Mouse (Mus musculus) left cerebral cortex, adult 11 months (tissue): ENCODE data around the gene Mrpl27.
"Not testable (repeated sequence)": the region's sequence is repeated elsewhere in the genome, so short reads cannot be mapped to it uniquely, and the experiment has no call there.

ENCODE experiments used
- DNase-seq: peaks from one replicate; pipeline ENCODE4 v3.0.0; 2022; ENCODE audit warnings: low spot score

The Mrpl27 gene

DNA sequence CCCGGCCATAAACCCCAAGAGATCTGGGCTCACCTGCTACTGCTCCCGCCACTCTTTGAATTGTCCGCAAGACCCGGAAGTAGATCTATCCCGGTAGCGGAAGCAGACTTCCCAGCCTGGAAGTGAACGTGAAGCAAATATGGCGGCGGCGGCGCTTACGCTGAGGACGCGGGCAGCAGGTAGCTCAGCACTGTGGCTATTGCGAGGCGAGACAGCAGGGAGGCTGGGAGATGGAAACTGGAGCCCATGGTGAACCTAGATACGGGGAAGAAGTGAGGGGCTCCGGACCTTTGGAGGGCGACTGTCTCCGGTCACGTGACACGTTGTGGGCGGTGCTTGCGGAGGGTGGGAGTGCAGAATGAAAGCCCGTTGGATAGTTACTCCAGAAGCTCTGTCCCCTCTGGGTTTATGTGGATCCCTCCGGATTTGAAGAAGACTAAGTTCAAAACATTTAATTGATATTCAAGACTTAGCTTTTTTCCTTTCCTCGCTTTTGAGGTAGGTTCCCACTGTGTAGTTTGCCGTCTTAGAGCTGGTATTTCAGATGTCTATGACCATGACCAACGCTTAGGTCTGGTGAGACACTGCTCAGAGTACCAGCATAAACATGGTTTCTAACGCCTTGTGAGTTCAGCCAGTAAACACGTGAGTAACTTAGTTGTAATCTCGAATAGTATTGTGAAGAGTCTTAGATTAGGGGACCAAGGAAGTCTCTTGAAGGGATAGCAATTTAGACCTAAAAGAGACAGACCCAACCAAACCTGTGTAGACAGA lies at the start of gene Mrpl27, which contains the start of gene Eme1:
TSS of gene Mrpl27 (plus strand) at position 105 of the 774 bp plus-strand sequence.
TSS of gene Eme1 (minus strand) at position 302 of the 774 bp plus-strand sequence.
- DNase-seq: peak; percentile 73

DNA sequence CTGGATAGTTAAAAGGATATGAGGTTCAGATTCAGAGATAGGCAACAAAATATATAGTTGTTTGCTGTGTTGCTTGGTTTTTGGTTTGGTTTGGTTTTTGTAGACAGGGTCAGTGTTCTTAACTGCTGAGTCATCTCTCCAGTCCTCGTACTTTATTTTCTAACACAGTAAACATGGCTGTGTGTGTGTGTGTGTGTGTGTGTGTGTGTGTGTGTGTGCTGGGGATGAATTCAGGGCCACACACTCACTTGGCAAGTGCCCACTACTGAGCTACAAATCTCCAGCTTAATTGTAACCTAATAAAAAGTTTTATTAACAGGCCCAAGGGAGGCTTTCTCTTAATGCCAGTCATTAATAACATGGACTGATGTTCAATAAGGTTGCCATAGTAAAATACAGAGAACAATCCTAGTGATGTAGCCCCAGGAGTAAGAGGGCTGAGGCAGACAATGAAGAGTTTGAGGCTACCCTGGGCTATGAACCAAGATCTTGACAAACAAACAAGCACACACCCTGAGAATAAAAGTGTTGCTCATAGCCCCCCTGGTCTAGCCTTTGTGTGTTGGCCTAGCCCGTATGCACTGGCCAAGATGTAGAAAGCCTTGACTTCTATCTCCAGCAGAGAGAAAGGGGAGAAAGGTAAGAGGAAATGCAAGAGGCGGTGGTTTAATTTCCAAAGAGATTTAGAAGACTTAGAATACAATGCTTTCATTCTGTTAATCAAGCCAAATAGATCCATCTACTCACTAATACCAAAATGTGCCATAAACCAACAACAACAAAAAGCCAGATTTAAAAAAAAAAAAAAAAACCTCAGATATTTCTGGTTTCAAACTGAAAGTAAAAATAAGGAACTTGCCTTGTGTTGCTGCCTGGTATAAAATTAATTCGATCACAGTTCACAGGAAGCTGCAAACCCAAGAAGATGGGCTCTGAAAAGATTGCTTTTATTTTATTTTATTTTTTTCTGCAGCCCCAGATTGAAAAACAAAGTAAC lies 42.5 kb upstream of the Mrpl27 start:
- no peak for DNase-seq

DNA sequence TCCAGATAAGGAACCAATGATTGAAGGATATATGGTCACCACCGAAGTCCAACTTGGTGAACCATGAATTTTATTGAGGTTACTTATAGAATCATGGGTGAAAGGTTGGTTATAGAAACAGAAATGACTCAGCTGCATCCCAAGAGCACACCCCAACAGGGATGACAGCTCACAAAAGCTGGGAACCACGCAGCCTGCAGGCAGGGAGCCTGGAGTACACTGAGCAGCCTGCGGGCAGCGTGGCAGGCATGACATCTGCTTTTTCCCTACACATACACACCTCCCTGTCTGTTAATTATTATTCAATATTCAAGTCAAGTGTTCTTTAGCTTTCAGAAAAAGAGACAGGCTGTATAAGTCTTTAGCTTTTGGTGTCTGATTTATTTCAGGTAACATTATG lies 39.0 kb upstream of the Mrpl27 start:
- DNase-seq: no peak

DNA sequence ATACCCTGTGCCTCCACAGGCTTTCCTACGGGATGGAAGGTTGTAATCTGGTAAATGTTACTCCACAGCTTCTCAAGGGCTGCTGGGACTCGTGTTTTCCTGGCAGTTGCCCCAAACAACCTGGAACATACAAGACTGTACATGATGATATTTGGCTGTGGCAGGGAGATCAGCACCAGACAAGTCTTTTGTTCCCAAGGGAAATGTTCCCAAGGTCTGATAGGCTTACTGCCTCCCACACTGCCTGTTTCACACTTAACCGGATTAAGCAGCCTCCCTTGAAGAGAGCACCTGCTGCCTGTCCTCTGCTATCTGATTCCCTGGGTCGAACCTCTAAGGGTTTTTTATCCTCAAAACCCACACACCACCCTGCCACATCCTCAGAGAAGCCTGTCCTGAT lies 38.1 kb upstream of the Mrpl27 start:
- no peak for DNase-seq

DNA sequence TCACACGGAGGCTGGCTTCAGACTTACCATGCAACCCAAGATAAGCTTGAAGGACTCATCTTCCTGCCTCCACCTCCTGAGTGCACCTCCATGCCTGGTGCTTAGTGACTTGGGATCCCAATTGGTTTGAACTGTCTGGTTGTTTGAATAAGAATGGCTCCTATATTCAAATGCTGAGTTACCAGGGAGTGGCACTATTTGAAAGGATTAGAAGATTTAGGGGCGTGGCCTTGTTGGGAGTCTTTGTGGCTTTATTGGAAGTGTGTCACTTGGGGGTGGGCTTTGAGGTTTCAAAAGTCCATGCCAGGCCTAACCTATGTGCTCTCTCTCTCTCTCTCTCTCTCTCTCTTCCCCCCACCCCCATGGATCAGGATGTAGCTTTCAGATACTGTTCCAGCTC lies 35.9 kb upstream of the Mrpl27 start:
- no peak for DNase-seq

DNA sequence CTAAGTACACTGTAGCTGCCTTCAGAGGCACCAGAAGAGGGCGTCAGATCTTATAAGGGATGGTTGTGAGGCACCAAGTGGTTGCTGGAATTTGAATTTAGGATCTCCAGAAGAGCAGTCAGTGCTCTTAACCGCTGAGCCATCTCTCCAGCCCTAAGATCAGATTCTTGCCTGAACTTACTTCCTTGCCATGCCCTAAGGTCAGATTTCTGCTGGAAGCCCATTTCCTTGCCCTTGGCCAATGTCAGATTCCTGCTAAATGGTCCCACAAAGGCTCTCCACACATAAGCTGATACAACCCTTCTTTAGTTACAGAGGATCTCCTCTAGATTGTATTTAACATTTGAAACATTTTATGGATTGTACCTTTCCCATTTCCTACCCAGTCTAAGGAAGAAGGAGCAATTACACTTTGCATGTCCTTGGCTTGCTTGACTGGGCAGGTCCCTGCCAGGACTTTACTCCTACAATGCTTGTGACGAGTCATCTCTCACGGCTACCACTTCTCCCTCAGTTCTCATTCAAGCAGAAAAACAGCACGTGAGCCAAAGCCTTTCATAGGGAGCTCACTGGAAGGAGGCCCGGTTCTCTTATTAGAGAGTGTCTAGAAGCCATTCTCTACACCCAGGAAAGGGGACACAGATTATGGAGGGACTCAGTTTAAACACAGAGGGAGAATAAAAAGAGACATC lies 32.7 kb upstream of the Mrpl27 start:
- no peak for DNase-seq

DNA sequence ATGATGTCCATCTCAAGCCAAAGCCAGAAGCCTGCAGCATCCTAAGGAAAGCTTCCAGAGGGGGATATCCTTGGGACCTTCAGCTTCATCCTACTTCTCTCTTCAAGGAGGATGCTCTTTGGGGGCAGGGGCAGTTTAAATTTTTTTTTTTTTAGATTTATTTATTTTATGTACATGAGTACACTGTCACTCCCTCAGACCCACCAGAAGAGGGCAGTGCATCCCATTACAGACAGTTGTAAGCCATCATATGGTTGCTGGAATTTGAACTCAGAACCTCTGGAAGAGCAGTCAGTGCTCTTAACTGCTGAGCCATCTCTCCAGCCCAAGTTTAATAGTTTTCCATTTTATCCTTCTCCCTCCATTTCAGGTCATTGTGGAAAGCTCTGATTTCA lies 32.1 kb upstream of the Mrpl27 start:
- no peak for DNase-seq

DNA sequence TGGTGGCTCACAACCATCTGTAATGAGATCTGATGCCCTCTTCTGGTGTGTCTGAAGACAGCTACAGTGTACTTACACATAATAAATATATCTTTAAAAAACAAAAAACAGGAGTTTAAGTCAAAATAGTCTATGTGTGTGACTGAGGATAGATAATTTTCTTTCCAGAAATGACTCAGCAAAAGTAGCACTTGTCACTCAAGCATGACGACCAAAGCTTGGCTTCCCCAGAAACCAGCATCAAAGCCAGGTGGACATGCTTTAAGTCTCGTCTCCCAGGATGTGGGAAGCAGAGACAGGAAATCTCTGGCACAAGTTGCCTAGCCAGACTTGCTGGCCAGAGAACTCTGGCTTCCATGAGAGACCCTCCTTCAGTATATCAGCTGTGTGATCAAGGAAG lies 31.4 kb upstream of the Mrpl27 start:
- no peak for DNase-seq

DNA sequence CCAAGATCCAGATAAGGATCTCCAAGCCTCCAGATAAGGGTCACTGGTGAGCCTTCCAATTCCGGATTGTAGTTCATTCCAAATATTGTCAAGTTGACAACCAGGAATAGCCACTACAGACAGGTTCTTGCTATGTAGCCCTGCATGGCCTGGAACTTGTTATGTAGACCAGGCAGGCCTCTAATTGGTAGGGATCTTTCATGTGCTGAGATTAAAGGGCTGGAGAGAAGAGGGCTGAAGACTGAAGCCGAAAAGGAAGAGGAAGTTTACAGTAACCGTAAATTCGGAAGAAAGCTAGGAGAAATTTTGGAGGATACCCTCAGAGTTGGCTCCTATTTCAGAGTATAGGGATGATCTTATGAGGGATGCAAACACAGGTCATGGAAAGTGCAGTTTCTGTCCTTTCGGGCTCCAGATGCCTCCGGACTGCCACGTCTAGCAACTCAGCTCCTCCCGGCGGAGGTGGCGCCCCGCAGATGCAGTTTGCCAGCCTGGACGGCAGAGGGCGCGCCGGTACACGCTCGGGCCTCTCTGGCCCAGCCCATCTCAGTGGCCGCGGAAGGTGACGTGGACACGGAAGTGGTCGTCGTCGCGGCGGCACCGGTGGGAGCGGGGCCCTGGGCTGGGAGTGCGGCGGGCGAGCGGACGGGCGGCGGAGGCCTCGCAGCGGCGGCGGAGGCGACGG lies 24.2 kb upstream of the Mrpl27 start, which contains the start of gene Lrrc59:
TSS of gene Lrrc59 (plus strand) at position 569 of the 685 bp plus-strand sequence.
- peak; percentile 91 for DNase-seq

DNA sequence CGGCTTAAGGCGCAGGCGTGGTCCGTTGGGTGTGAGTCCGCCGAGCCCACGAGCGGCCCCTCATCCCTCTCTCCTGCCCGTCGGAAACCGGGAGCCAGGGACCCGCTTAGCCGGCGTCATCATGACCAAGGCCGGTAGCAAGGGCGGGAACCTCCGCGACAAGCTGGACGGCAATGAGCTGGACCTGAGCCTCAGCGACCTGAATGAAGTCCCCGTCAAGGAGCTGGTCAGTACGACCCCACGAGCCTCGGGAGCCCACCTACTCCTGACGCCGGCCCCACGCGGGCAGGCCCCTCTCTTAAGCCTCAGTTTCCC lies 23.7 kb upstream of the Mrpl27 start:
- DNase-seq: no peak

DNA sequence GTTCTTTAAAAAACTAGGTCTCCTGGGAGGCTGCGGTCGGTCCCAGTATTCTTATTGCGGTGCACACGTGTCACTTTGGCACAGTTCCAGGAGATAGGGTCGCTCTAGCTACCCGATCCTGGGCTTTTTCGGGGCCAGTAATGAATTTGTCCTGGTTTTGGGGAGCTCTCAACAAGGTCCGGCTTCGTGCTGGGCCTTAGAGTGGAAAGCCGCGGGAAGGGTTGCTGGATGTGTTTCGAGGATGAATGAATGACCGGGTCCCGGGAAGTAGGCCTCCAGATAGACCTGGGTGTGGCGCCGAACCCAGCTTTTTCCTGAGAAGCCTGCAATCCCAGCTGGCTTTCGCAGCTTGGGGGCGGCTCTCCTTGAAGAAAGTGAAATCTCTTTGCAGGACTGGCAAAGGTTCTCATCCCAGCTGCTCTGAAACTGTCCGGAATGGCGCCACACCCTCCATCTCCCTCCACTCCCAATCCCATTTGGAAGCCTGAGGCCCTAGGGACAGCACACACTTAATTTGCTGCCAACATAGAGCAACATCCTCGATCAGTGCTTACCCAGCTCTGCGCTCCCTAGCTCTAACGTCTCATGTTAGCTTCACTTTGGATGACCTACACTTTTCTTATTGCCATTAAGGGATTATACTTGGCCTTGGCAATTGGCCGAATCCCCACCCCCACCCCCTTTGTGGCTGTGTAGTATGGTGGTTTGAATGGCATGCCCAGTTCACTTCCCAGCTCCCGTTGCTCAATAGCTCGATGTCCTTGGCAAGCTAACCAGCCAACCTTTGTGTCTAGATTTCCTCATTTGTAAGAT lies 23.2 kb upstream of the Mrpl27 start:
- no peak for DNase-seq

DNA sequence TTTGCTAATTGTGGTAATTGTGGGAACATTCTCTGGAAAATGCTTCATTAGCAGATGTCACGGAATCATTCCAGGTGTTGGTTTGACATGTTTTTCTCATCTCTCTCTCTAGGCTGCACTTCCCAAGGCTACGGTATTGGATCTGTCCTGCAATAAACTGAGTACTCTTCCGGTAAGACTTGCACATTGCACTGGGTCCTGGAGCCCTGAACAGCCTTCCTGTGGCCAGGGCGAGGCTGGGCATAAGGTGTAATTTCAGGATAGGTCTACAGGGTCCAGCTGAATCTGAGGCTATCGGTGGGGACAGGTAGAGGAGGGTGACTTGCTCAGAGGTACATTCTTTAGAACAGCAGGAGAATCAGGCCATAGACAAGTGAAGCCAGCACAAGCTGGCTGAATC lies 21.6 kb upstream of the Mrpl27 start:
- no peak for DNase-seq

DNA sequence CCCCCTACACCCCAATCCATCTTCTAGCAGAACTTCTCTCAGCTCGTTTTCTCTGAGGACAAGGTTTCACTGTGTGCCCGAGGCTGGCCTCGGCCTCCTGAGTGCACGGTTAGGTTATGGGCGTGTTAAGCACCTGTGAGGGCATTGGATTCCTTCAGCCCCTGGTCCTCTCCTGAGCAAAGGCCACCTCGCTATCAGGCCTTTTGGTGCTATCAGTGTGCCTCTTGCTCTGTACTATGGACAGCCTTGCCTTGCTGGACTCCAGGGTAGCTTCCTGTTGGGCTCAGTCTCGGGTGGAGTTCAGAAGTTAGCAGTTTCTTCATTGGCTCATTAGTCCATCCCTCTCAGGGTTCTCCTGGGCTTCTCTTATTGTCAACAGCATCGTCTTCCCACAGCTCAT lies 20.6 kb upstream of the Mrpl27 start:
- DNase-seq: no peak

DNA sequence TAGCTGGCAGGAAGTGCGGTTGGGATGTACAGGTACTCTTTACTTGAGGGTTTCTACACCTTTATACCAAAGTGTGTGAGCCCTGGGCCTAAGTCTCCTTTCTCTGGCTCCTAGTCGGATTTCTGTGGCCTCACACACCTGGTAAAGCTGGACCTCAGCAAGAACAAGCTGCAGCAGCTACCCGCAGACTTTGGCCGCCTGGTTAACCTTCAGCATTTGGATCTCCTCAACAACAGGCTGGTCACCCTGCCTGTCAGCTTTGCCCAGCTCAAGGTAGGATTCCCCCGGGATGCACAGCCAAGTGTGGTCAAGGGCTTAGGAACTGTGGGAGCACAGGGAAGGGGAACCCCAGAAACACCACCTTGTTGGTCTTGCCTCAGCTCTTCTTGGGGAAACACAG lies 19.1 kb upstream of the Mrpl27 start:
- DNase-seq: no peak

DNA sequence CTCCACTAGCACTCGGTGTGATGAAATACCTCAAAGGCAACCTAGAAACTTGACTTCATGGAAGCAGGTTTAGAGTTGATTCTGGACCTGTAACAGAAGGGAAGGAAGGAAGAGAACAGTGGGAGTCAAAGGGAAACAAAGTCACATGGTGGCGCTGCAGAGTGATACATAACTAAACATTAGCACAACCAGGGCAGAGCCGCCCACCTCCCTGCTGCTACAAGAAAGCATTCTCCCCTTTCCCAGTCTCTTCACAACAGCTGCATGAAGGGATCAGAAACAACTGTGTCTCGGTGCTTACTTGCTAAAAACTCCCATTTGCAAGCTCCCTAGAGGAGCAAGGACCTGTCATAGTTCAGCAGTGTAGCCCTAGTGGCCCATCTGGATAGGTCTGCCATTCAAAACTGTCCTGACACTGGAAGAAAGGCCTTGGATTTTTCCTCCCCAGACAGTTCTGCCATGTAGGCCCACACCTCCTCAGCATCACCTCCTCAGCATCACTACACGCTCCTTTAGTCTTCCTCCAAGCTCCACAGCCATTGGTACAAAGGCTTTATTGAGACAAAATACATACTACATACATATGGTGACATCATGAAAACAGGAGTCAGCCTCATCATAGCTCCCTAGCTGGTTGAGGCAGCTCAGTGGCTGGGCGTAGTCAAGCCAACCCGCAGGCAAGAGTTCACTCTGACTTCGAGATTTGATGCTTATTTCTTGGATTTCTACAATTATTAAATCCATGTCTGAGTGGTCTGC lies 8.9 kb upstream of the Mrpl27 start:
- peak; percentile 23 for DNase-seq

DNA sequence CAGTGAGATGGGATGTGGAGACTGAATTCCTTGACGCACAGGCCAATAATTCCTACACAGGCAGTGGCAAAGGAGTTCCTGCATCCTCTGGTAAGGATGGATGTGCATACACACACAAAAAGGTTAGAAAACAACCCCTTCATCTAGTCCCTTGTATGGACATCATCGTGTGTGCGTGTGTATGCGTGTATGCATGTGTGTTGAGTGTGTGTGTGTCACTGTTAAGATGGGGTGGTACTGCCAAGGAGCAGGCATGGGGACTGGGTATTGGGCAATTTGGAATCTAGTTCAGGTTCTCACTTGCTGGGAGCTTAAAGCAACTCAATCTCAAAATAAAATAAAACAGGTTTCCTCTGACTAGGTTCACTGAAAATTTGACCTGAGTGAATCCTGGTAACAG lies 7.1 kb upstream of the Mrpl27 start:
- DNase-seq: no peak

DNA sequence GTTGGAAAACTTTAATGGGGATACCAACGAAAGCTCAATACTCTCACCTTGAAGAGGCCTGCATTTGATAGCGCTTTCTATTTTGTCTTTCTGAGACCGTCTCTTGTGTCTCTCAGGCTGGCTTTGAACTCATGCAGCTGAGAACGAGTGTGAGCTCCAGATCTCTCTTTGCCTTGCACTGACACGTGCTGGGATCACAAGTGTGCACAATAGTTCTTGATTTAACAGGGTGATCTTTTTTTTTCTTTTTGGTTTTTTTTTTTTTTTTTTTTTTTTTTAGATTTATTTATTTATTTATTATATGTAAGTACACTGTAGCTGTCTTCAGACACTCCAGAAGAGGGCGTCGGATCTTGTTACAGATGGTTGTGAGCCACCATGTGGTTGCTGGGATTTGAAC lies 2.3 kb upstream of the Mrpl27 start:
- not testable (repeated sequence) for DNase-seq

DNA sequence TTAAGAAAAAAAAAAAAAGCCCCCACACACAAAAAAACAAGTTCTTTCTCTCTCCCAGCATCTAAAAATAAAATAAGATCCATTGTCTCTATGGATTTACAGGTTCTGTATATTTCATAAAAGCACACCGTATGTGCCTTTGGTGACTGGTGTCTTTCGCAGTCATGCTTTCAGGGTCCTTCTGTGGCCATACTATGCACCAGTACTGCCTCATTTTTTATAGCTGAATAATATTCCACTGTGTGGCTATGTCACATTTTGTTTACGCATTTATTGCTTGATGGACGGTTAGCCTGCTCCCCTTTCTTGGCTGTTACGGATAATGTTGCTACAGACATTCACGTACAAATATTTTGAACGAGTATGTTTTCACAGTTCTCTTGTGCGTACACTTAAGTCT lies 594 bp upstream of the Mrpl27 start:
- DNase-seq: no peak

DNA sequence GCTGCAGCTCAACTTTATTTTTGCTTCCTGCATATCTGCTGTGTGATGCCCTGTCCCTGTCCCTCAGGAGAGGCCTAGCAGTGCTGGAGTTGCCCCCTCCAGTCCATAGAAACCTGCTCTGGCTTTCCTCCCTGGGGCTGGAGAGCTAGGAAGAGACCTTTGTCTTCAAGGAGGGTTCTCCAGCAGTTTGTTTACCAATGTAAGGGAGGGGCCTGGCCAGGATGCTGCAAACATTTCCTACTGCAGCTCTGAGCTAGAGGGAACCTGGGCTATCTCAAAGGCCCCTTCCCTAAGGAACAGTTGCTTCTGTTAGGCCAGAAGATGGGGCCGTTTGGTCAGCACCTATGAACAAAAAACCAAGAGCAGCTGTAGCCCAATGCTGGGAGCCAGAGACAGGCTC lies 7.8 kb downstream of the Mrpl27 start:
- DNase-seq: no peak

DNA sequence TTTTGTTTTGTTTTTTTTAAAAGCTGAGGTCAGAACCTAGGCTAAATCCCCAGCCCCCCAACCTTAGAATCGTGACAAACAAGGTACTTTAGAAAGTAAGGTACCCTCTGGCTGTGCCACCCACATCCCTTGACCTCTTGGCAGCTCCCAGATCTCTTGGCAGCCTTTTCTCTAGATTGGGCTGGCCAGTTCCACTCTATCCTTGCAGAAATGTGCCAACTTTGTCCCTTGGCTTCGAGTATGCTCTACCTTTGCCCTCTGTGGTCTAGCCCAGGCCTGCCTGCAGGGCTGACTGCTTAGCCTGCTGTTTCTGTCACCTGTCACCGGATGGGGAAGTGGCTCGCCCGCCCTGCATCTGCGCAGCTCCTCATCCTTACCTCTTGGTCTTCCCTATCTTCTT lies 11.7 kb downstream of the Mrpl27 start:
- DNase-seq: no peak
